Mouse (Mus musculus) liver, adult (tissue): ENCODE results near the gene Rab6b.

Experiments used
- GATA4 ChIP-seq: IDR thresholded peaks from 2 replicates; pipeline ENCODE4 v1.6.1; 2014; ENCODE audit warnings: mild to moderate bottlenecking, low read length; ENCODE audit not compliant: insufficient replicate concordance

Gene Rab6b

DNA sequence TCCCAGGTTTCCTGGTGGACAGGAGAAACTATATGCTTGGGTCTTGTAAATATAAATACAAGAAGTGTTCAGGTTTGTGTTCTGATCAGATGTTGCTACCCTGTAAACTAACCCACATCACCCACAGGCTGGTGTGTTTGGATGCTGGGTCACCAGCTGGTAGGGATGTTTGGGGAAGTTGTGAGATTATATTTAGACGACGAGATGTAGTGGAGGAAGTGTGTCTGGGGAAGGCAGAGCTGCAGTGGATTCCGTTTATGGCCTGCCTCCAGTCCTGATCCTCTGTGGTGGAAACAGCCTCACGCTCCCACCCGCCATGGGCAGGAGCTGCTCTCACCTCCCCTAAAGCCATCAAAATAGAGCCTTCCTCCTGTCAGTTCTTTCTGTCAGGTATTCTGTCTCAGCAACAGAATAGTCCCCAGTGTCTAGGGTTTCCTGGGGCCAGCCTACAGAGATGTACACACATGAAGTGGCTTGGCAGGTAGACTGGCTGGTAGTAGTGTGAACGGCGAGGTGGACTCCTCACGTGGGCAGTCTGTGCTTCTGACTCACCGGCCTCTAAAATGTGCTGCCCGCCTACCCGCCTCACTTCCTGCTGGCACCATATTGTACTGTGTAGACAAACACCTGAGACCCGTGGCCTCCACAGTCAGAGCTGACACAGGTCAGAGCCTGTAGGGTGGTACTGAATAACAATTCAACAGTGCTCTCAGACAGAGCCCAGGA lies 37.6 kb downstream of the Rab6b start:
- no peak for TF ChIP-seq GATA4

GRCm38 (mm10) chr9:103153286-103153685 lies 41.7 kb downstream of the Rab6b start:
- no peak for TF ChIP-seq GATA4

- no peak for TF ChIP-seq GATA4
Observed at GRCm38 (mm10) chr9:103154568-103154967, 43.0 kb downstream of the Rab6b start.

DNA sequence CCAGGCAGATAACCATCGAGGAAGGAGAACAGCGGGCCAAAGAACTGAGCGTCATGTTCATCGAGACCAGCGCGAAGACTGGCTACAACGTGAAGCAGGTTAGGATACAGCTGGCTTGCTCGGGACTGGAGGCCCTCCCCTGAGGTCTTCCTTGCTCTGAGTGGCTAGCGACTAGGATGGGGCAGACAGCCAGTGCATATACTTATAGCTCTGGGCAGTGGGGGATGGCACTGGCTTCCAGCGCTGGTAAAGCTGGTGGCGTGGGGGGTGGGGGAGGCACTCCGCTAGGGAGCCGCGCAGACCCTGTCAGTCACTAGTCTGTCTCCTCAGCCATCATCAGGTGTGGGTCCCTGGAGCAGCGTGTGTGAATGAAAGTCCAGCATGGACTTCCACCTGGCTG lies 52.2 kb downstream of the Rab6b start:
- TF ChIP-seq GATA4: no peak

DNA sequence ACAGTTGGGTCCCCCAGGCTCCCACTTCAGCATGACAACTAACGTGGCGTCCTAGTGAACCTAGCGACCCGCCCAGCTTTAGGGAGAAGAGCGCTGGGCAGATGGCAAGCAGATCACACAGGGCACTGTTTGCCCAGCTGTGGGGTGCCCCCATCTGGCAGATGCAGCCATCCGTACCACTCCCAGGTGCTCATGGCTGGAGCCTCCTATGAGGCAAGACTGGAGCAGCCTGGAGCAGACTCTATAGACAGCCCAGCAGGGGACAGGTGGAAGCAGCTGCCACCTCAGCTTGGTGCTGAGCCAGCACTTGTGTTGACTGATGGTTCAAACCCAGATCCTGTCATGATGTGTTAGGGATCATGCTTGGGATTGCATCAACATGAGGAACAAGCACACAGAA lies 56.5 kb downstream of the Rab6b start:
- no peak for TF ChIP-seq GATA4

DNA sequence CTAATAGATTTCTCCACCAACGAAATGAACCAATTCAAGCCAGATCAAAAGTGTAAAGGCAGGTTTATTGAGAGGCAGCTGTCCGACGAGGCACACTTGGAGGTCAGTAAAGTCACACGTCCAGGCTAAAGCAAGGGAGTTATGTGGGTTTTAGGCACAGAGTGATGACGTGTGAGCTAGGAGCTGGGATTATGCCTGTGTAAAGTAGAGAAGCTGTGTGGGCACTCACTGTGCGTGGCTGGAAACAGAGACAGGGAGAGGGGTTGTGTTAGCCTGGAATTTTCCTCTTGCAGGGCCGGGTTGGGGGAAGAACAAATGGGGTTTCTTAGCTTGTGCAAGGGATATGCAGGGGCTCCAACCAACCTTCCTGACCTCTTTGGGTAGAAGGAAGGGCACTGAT lies 57.2 kb downstream of the Rab6b start:
- TF ChIP-seq GATA4: no peak

DNA sequence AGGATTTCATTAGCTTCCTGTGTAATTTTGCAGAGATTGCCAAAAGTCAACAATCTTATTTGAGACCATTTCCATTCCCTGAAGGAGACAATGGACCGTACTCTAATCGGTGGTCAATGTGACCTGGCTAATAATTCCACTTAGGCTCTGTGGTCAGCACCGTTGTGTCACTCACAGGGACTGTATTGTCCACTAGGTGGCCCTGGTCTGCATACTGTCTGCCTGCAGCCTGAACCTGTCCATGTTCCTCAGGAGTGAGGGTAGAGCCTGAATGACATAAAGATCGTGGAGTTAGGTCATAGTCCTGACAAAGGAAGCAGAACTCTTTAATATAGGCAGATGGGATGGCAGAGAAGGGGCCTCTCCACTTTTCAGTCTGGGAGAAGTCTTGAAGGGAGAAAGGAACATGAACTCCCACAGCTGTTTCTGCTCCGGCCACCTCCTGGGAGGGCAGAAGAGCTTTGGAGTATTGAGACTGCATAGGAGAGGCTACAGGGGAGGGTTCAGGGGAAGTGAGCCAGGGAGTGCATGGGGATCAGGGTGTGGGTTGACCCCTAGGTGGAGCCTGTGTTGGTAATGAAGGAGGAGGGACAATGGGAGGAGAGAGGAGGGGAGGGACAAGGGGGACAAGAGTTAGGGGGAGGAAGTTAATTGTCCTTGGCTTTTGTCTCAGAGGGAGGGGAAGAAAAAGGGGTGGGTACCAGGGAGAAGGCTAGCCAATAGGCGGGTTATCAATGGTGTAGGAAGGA lies 63.4 kb downstream of the Rab6b start:
- TF ChIP-seq GATA4: no peak

DNA sequence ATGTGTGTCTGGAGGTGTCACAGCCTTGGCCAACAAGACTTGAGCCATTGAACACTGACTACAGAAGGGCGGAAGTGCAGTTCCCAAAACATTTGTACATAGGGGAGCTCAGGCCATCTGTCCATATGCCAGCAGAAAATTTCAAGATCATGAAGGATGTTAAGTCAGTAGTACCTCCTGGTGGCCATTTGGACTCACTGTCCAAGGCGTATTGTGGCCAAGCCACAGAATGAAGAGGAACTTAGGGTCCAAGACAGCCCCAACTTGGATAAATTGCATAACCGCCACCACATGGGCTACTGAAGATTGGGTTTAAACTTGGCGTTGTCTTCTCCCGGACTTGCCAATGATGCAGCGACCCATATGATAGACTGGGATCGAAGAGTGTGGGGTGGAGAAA lies 64.1 kb downstream of the Rab6b start:
- TF ChIP-seq GATA4: no peak

GRCm38 (mm10) chr9:103180303-103180702 lies 68.7 kb downstream of the Rab6b start:
- TF ChIP-seq GATA4: no peak

DNA sequence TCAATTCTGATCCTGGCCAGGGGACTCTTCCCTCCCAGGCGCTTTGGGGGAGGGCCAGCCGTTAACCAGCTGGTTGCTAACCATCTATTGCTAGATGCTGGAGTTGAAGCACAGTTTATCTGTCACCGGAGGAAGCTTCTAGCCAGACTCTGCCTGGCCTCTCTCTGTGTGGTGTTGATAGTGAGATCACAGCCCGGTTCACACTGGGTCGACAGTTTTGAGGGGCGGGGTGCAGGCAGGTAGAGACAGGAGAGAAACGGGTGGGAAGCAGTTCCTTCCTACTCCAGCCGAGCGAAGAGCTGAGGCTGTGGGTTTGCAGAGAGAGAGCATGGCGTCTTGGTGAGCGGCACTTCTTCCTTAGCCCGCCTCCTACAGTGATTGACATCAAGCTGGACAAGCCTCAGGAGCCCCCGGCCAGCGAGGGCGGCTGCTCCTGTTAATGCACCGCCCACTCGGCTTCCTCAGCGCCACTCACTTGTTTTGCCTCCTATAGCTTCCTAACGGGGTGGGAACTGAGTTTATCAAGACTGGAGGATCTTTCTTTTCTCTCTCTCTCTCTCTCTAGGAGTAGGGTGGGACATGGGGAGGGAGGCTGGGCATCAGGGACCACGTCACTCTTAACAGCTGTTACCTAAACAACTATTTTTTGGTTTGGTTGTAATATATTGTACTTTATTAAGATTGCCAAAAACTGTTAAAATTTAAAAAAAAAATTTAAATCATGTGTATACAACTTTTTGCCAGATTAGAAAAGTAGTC lies 69.4 kb downstream of the Rab6b start:
- no peak for TF ChIP-seq GATA4

GRCm38 (mm10) chr9:103181886-103182285 lies 70.3 kb downstream of the Rab6b start:
- no peak for TF ChIP-seq GATA4

DNA sequence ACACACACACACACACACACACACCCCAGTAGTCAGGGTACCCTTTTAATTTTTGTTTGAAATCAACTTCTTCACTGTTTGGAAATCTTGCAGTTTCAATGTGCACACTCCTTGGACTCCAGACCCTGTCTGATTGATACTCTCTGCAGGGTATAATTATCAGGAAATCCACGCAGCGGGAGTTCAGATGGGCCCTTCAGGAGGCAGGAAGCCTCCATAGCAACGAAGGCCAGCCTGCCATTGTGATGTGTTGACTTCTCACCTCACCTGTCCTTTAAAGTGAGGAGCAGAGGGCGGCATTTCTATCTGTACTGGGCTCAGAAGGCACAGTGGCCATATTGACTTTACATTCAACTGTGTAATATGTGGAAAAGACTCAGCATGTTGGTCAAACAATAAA lies 73.3 kb downstream of the Rab6b start:
- TF ChIP-seq GATA4: no peak

GRCm38 (mm10) chr9:103185946-103186345 lies 74.4 kb downstream of the Rab6b start:
- no peak for TF ChIP-seq GATA4

GRCm38 (mm10) chr9:103186747-103187146 lies 75.2 kb downstream of the Rab6b start:
- no peak for TF ChIP-seq GATA4

GRCm38 (mm10) chr9:103188416-103188815 lies 76.8 kb downstream of the Rab6b start:
- TF ChIP-seq GATA4: no peak
